Mouse (Mus musculus) layer of hippocampus, postnatal 14 days (tissue): Measurements from ENCODE around the gene Gm47959. TPM values are rescaled to one million over a fixed set of nuclear protein-coding genes. Genes with fewer than 3 reads are reported as not detected.
A peak's percentile ranks its signal among the peaks of the same experiment; 100 is the strongest.
"Not testable (repeated sequence)": the region's sequence is repeated elsewhere in the genome, so short reads cannot be mapped to it uniquely, and the experiment has no call there.

ENCODE experiments used
- DNase-seq, 2 experiments: peaks; one replicate each; pipeline ENCODE4 v3.0.0; 2021 to 2022; ENCODE audit warnings: low spot score in 2 of 2, mixed read lengths in 1 of 2
- long read RNA-seq, 2 experiments: library from polyadenylated mRNA; stranded (forward); transcript quantifications; one replicate each; pipeline ENCODE4 v2.0.0; 2021
- total RNA-seq, 2 experiments: library from RNA; stranded (reverse); gene quantifications; 2 replicates each; pipeline ENCODE4 v1.2.3; 2021

Gm47959 gene
- total RNA-seq = not detected
- long read RNA-seq, experiment 1 = 0 reads
- long read RNA-seq, experiment 2 = 0 reads

DNA sequence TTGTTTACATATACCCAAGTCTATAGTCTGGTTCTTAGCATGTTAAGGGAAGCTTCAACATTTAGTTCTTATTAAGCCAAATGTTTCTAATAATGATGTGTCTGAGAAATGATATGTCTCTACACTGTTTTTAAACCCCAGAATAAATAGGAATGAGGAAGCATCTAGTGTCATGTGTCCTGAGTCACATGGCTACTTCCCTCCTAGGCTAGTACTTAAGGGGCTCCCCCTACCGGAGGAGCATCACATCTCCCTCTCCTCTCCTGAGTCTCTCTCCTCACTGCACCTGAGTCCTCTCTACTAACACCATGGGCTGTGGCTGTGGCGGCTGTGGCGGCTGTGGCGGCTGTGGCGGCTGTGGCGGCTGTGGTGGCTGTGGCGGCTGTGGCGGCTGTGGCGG, at the start of gene Gm47959:
TSS of gene Gm47959 (plus strand) at position 243 of the 400 bp plus-strand sequence.
- DNase-seq = not testable (repeated sequence)

- not testable (repeated sequence) for DNase-seq
These were observed 44.4 kb upstream of the Gm47959 start, which contains the start of gene Gm7544 for GRCm38 (mm10) chr1:82955913-82956312. Gm7544 (minus strand) TSS chr1:82956013.

DNA sequence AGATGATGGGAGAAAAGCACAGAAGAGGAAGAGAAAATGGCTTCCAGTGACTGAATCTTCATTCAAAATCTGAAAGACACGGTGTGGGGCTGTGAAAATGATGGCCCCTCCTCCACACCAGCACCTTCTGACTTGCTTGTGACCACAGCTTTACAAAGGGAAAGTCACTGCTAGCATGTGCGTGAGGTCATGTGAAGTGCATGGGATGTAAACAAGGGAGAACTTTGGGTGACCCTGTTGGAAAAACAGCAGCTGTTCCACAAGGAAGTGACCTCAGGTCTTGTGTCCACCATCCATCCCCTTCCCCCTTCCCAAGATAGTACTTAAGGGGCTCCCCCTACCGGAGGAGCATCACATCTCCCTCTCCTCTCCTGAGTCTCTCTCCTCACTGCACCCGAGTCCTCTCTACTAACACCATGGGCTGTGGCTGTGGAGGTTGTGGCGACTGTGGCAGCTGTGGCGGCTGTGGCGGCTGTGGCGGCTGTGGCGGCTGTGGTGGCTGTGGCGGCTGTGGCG, 40.4 kb upstream of the Gm47959 start, which contains the start of gene Gm47955:
TSS of gene Gm47955 (plus strand) at position 417 of the 516 bp plus-strand sequence.
- DNase-seq = no peak

GRCm38 (mm10) chr1:82966413-82966812, 33.9 kb upstream of the Gm47959 start:
- DNase-seq = no peak

- DNase-seq = no peak
These were observed 28.3 kb upstream of the Gm47959 start for GRCm38 (mm10) chr1:82972046-82972445.

DNA sequence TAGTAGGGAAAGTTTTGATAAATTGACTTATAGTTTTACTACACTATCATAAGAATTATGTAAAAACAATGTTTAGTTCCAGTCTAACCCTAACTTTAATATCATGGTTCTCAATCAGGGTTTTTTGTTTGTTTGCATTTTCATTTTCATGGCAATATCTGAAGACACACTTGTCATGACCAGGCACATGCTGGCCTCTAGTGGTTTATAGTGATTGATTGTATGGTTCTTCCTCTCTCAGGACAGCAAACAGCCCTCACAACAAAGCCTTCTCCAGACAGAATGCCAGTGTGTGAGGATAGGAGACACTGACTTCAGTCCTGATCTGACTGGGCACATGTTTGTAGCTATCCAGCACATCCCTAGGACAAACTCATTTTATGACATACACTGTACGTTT, 27.1 kb upstream of the Gm47959 start:
- peak in 1 of 2 experiments; percentile 14 for DNase-seq

GRCm38 (mm10) chr1:82973901-82974300, 26.4 kb upstream of the Gm47959 start:
- no peak for DNase-seq

GRCm38 (mm10) chr1:82974342-82974741, 26.0 kb upstream of the Gm47959 start:
- no peak for DNase-seq

DNA sequence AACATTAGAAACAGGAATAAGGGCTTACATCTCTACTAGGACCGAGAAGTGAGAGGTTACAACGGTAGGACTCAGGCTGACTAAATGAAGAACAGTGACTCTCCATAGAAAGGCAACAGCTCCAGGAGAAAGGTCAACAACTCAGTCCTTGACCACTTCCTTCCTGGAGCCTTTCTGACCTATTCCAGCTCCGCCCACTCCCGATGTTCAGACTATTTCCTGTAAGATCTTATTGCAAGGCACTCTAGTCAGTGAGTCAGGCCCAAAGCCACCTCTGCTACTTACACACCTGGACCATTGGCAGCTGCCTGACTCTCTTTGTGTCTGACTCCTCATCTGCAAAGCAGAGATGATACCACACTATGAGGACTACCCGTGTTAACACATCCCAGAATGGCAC, 24.6 kb upstream of the Gm47959 start:
- no peak for DNase-seq

DNA sequence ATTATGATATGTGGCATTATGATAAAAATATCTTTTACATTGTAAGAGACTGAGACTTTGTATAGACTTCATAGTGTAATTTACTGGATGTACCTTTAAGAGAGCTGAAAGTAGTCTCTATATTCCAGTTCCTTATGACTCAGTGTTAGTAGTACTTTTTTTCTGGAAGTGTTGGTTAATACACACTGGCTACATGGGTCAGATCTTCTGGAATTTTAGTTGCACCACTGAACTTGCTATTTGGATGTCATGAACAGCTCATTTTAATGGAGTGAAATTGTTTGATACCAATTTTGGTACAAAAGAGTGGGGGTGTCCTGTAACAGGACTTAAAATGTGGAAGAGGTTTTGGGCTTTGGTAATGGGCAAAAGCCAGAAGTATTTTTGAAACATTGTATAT, 22.5 kb upstream of the Gm47959 start:
- DNase-seq = no peak

DNA sequence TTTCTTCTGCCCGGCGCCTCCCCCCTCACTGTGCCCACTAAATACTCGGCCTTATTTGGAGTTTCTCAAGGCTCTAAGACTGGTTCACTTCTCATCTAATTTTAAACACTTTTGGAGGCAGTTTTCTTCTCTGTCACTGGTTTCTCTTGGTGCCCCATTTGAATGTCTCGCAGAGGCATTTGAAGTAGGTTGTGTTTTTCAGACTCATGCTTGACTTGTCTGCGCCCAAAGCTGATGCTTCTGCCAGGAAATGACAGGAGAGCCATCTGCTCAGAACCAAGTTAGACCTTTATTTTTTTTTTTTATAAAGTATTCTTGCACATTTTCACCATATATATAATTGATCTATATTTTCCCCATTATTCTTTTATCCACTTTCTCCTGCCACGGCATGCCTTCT, 13.6 kb upstream of the Gm47959 start:
- DNase-seq = no peak

DNA sequence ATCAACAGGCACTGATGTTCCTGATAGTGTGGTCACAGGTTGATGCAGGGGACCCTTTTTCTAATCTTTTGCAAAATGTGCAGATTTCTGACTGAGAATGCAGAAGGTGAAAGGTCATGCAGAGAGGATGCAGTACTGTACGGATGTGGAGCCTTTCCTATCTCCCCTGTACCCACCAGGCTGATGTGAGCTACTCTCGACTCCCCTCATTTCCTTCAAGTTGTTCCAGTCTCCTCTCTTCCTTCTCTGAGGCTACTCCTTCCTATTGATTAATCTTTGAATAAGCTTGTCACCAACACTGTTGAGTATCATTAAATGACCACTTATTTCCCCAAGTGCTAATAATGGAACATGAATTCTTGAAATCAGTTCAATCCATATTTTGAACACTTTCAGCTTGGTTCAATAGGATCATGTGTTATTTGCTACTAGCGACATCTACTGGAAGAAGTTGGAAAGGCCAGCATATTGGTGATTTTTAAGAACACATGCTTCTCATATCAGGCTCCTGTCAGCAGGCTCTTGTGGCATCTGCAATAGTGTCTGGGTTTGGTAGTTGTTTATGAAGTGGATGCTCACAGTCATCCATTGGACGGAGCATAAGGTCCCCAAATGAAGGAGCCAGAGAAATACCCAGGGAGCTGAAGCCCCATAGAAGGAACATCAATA, 12.7 kb upstream of the Gm47959 start:
- DNase-seq = peak; percentile 8 to 85

- DNase-seq = no peak
These were observed 9.3 kb upstream of the Gm47959 start for GRCm38 (mm10) chr1:82991062-82991461.

DNA sequence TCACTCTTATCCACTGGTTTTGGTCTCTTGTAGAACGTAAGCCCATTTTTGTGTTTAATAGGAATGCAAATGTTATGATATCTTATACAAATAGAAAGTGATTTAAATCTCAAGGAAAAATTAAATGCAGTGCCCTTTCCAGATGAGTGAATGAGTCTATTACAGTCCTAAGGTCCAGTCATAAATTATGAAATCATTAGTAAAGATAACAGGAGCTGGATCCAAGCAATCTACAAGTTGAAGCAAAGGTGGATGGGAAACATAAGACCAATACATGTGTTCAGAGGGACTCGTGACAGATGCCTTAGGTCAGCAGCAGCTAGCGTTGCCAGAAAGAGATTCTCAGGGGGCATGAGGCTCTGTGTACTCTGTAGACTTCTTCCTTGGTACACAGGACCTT, 8.8 kb upstream of the Gm47959 start:
- DNase-seq = no peak

DNA sequence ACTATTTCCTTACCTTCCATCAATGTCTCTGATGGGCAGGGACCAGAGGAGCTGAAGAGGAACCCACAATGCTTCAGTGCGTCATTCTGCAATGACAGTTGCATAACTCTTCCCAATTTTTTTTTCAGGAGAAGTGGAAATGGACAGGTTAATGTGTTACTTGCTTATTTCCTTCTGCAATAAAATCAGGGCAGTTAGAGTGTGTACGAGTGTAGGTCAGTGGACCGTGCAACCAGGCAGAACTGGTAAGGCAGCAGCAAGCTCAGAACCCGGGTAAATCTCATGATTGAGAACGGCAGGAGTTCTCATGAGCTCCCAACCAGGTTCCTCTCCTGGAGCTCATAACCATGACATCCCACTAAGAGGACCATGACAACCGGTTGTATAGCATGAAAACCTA, 8.3 kb upstream of the Gm47959 start:
- no peak for DNase-seq

DNA sequence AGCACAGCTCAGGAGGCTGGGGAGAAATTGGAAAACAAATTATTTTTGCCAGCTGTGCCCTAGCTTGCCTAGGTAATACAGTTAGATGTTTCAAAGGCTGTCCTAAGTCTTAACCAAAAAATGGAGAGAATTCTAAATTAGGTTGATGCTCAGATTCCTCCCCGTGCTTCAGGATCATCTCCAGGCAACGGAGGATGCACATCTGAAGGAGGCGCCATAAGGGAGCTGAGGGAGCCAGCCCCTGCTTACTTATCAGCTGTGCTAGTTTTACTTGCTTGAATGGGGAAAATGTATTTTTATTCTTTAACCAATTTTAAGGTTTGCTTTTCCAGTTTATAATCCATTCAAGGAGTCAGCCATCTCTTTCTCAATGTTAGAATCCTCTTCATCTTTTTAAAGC, 6.4 kb upstream of the Gm47959 start:
- no peak for DNase-seq

DNA sequence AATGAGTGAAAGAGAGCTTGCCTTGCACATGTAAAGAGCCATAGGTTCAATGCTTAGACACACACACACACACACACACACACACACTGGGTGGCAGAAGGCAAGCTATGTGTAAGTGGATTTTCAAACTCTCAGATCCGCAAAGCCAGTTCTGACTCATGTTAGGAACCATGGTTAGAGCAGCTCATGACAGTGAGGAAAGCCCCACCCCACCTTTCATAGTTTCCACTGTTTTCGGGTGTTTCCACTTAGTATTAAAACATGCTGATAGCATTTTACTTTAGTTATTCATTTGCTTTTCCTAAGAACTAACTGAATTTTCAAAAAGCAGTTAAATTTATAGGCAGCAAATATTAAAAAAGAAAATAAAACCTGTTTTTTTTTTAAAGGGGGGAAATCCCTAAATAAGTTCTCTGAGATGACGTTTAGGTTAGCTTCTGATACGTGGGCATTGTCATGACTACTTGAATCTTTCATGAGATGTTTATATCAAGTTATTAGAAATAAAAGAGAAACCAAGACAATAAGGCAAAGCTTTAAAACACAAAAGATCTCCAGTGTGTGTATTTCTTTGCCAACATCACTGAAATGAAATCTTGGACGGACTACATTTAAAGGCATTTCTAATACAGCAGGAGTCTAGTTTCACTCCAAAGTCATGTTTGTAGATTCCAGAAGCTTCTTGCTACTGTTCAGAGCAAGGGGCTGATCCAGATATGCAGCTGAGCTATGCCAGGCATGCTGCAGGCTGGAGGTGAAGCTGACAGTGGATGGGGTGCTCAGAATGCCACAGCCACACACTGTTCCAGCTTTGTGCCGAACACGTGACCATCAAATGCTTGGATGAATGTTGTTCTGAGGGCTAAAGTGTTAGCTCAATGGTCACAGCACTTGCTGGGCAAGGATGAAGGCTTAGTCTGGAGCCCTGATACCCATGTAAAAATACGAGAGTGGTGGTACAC, 6.2 kb downstream of the Gm47959 start:
- DNase-seq = no peak

DNA sequence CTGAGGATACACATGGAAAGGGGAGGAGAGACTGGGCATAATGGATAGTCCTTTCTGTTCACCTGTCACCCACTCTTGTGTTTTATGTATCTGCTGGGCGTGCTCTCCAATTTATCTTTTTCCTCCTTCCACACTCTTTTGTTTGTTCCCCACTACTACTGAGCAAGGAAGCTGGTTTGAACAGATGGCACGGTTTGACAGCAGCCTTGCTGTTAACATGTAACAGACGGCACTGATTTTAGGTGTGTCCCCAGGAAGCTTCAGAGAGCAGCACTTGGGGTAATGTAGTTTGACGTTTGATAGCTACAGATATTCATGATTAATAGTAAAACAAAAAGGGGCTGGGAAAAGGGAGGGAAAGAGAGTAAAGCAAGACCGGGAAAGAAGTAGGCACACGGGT, 7.1 kb downstream of the Gm47959 start:
- DNase-seq = no peak

GRCm38 (mm10) chr1:83014477-83014876, 14.1 kb downstream of the Gm47959 start:
- DNase-seq = no peak

DNA sequence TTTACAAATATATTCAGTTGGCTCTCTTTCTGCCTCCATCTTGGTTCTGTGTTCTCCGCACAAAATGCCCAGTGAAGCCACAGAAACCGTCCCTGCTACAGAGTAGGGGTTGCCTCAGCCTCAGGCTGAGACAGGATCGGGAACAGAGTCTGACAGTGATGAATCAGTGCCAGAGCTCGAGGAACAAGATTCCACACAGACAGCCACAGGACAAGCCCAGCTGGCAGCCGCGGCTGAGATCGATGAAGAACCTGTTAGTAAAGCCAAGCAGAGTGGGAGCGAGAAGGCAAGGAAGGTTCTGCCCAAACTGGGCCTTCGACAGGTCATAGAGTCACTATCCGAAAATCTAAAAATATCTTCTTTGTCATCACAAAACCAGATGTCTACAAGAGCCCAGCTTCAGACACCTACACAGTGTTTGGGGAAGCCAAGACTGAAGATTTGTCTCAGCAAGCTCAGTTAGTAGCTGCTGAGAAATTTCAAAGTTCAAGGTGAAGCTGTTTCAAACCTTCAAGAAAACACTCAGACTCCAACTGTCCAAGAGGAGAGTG, 15.1 kb downstream of the Gm47959 start:
- no peak for DNase-seq

- DNase-seq = no peak
These were observed 16.2 kb downstream of the Gm47959 start for GRCm38 (mm10) chr1:83016556-83016955.

- no peak for DNase-seq
These were observed 31.6 kb downstream of the Gm47959 start for GRCm38 (mm10) chr1:83031950-83032349.
